Mouse (Mus musculus) intestine, embryonic 14.5 days (tissue): ENCODE data around the gene Atrnl1. TPM values are rescaled to one million over a fixed set of nuclear protein-coding genes. Genes with fewer than 3 reads are reported as not detected.

Experiments used
- ATAC-seq: fragments of 200-750 bp; cut with Nextera tagmentation; replicated peaks from 2 replicates; pipeline ENCODE4 v1.8.0; 2017; ENCODE audit warnings: low read depth, moderate number of reproducible peaks, moderate TSS enrichment, moderate library complexity; ENCODE audit not compliant: low FRiP score, low TSS enrichment
- DNase-seq: peaks from one replicate; pipeline ENCODE4 v3.0.0-alpha.2; 2018; ENCODE audit warnings: low spot score
- H3K27ac ChIP-seq: fragments of 300-500 bp; sonication (generic); 2 replicates; pipeline ENCODE4 v1.5.1; 2014; ENCODE audit warnings: low read depth, mild to moderate bottlenecking, control low read depth
- H3K27me3 ChIP-seq: fragments of 300-500 bp; sonication (generic); replicated peaks from 2 replicates; pipeline ENCODE4 v1.6.1; 2014; ENCODE audit warnings: low read length, control low read depth; ENCODE audit not compliant: control insufficient read depth, insufficient read depth
- H3K36me3 ChIP-seq: fragments of 300-500 bp; sonication (generic); 2 replicates; pipeline ENCODE4 v1.6.1; 2014; ENCODE audit warnings: low read length, control low read depth; ENCODE audit not compliant: control insufficient read depth, insufficient read depth
- H3K4me1 ChIP-seq: fragments of 300-500 bp; sonication (generic); replicated peaks from 2 replicates; pipeline ENCODE4 v1.6.1; 2014; ENCODE audit warnings: low read length, control low read depth, mixed read lengths; ENCODE audit not compliant: control insufficient read depth, insufficient read depth
- H3K4me2 ChIP-seq: fragments of 300-500 bp; sonication (generic); 2 replicates; pipeline ENCODE4 v1.6.1; 2014; ENCODE audit warnings: low read length
- H3K4me3 ChIP-seq: fragments of 300-500 bp; sonication (generic); 2 replicates; pipeline ENCODE4 v1.5.1; 2014; ENCODE audit warnings: low read depth, low read length, control low read depth, mixed read lengths
- H3K9ac ChIP-seq: fragments of 300-500 bp; sonication (generic); 2 replicates; pipeline ENCODE4 v1.6.1; 2014; ENCODE audit warnings: mild to moderate bottlenecking, low read length
- H3K9me3 ChIP-seq: fragments of 300-500 bp; sonication (generic); 2 replicates; pipeline ENCODE4 v1.6.1; 2016; ENCODE audit warnings: low read length, control low read depth; ENCODE audit not compliant: control insufficient read depth
- WGBS: fragments of 180-500 bp; shearing (Covaris S2); extraction: QIAGEN DNeasy Blood & Tissue Kit; methylation state at CpG from one replicate; pipeline ENCODE4 v1.1.7; 2014; 5-methylcytosine and 5-hydroxymethylcytosine counted together
- polyA plus RNA-seq: library from polyadenylated mRNA; unstranded; fragments of >200 nt; fragmentation: Nextera tagmentation; extraction: Ambion mirVana; gene quantifications from 2 replicates; pipeline ENCODE4 v1.2.1, GENCODE M21; 2014

The Atrnl1 gene
- polyA plus RNA-seq, 1 experiment from 2014 or later: 7.4 TPM

DNA sequence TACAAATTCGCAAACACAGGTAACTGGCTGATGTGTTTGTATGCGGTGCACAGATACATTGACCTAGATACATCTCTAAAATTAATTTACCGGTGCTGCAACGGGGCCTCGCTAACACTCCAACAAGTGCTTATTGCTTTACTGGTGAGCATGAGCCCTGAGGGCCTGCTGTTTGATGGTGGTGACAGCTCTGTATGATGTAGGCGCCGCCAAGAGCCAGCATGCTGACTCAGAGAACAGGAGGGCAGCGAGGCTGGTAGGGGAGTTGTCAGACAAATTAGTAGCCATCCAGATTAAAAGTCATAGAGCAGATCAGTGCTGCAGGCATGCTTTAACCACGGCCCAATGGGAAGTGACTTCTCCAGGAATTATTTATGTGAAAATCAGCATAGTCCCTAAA, 534.7 kb downstream of the Atrnl1 start:
- ATAC-seq (no peak), DNase-seq (no peak)
- Histone ChIP-seq H3K27ac (no peak overlapping the region), H3K9ac (no peak overlapping the region), H3K4me2 (no peak overlapping the region), H3K27me3 (no peaks in the 10 kb centered on the region), H3K36me3 (no peaks in the 10 kb centered on the region), H3K4me3 (no peak overlapping the region), H3K4me1 (no peaks in the 10 kb centered on the region; the same call in 1 of the 2 replicates), H3K9me3 (no peaks in the 10 kb centered on the region)
- 76% methylated on average over 9 of the region's 9 CpGs for WGBS

DNA sequence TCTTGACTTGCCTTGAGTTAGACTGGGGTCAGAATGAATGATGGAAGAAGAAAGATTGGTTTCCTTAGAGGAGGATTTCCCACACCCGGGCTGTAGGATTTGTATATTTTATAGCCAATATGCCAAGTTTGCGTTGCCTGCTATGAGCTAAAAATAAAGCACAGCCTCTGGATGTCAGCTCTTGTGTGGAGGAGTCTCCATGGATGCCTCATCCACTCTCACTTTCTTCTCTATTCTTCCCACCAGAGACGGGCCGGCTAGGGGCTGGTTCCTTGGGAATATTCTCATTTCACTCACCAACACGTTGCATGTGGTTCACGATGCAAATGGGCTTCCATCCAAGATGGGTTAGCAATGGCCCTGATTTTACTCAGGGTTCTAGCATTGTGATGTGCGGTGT, 540.4 kb downstream of the Atrnl1 start:
- no peak overlapping the region for H3K4me3 ChIP-seq
- H3K27ac ChIP-seq: no peak overlapping the region
- ATAC-seq: no peak
- no peak for DNase-seq
- no peaks in the 10 kb centered on the region for H3K36me3 ChIP-seq
- 77% methylated on average over 7 of the region's 7 CpGs for WGBS
- no peaks in the 10 kb centered on the region for H3K4me1 ChIP-seq
- no peak overlapping the region for H3K9ac ChIP-seq
- H3K27me3 ChIP-seq: no peaks in the 10 kb centered on the region
- H3K4me2 ChIP-seq: no peak overlapping the region
- no peaks in the 10 kb centered on the region for H3K9me3 ChIP-seq

DNA sequence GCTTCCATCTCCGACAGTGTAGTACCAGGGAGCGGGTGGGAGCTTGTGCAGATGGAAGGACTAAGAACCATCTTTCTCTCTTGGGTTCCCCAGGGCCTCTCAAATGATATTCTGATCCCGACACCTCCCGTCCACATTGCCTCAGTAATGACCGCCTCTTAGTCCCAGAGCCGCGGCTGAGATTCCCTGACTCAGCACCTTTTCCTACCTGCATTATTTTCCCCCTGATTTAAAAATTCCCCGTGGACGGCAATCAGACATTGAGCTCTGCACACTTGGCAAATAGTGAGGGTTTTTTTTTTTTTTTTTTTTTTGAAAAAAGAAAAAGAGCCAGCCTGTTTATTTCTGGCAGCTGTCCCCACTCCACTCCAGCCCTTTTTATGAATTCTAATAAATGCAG, 550.7 kb downstream of the Atrnl1 start:
- Histone ChIP-seq H3K9ac (no peak overlapping the region), H3K4me1 (peaks cover 10% of the 10 kb centered on the region), H3K4me2 (no peak overlapping the region), H3K27ac (no peak overlapping the region), H3K9me3 (no peaks in the 10 kb centered on the region), H3K27me3 (no peaks in the 10 kb centered on the region), H3K4me3 (no peak overlapping the region), H3K36me3 (no peaks in the 10 kb centered on the region)
- ATAC-seq (no peak), DNase-seq (no peak)
- WGBS: 82% methylated on average over 9 of the region's 9 CpGs

DNA sequence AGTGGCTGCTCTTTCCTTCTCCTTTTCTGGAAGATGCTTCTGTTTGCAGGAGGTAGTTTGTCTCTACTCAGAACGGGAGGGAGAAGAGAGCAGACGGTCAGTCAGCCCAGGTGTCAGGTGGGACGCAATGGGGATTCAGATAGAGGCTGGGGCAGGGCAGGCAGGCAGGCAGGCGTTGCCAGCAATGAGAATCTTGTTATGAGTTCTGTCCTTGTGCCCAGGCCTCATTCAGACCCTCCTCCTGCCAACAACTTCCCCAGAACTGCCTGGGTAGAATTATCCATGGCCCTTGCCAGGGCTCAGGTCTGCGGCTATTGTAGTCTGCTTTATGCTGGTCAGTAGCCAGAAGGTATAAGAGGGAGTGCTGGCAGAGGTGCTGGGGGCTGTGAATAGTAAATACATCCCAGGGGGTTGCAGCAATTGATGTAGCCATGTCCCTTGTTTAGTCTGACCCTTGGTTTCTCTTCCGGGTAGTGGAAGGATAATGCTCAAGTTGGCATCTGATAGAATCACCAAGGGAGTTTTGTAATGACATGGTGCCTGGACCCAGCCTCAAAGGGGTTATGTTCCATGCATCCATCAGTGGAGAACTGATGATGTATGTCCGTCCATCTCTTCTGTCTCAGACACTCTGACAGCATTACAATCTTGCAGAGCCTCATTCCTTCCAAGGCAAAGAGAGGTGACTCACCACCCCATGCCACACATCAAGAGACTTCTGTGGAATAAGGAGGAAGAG, 554.2 kb downstream of the Atrnl1 start:
- ATAC-seq: no peak
- no peak overlapping the region for H3K27ac ChIP-seq

DNA sequence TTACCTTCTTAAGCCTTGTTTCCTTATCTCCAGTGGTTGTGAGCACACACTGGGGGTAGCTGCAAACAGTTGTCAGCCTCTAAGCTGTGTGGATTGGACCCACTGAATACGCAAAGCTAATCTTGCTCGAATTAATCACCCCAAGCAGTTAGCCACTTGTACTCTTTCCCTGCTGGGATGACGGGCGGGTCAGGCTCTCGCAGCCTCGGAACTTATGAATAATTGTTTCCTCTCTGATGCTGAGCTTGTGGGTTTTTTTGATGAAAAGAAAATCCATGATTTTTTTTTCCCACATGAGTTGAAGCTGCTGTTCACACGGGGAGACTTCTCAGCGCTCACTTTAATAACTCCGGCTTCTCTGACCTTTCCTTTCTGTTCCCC, 554.8 kb downstream of the Atrnl1 start:
- DNase-seq (no peak), ATAC-seq (no peak)
- Histone ChIP-seq H3K27ac (no peak overlapping the region), H3K9ac (no peak overlapping the region), H3K4me3 (no peak overlapping the region), H3K4me2 (peak overlapping the region; percentile 8; the same call in 1 of the 2 replicates), H3K9me3 (no peaks in the 10 kb centered on the region), H3K4me1 (peaks cover 10% of the 10 kb centered on the region), H3K27me3 (no peaks in the 10 kb centered on the region), H3K36me3 (no peaks in the 10 kb centered on the region)
- 28% methylated on average over 9 of the region's 9 CpGs for WGBS

More for the DNA sequence above, 554.2 kb downstream of the Atrnl1 start:
- no peaks in the 10 kb centered on the region for H3K36me3 ChIP-seq
- no peak for DNase-seq
- H3K4me3 ChIP-seq: no peak overlapping the region
- no peaks in the 10 kb centered on the region for H3K9me3 ChIP-seq
- no peak overlapping the region for H3K4me2 ChIP-seq
- peaks cover 10% of the 10 kb centered on the region for H3K4me1 ChIP-seq
- WGBS: 71% methylated on average over 7 of the region's 7 CpGs
- no peaks in the 10 kb centered on the region for H3K27me3 ChIP-seq
- no peak overlapping the region for H3K9ac ChIP-seq

DNA sequence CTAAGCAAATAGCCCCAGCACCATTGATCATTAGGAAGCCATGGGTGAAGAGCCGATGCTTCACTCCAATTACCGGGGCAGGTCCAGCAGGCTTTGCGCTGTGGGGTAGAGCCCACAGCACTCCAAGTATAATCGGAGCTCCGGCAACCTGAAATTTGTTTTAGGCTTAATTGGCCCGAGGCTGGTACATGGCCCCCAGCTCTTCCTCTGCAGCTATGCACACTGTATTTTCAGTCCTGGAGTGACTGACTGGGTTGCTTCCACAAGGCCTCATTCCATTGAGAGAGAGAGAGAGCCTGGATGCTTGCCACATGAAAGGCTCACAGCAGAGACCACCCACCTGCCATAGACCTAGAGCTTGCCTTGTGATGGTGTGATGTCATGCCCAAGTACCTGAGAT, 555.3 kb downstream of the Atrnl1 start:
- no peaks in the 10 kb centered on the region for H3K9me3 ChIP-seq
- H3K4me3 ChIP-seq: no peak overlapping the region
- no peaks in the 10 kb centered on the region for H3K36me3 ChIP-seq
- 55% methylated on average over 6 of the region's 6 CpGs for WGBS
- H3K9ac ChIP-seq: no peak overlapping the region
- H3K4me2 ChIP-seq: peak overlapping the region; percentile 8; the same call in 1 of the 2 replicates
- no peaks in the 10 kb centered on the region for H3K27me3 ChIP-seq
- DNase-seq: no peak
- no peak overlapping the region for H3K27ac ChIP-seq
- ATAC-seq: no peak
- H3K4me1 ChIP-seq: peaks cover 10% of the 10 kb centered on the region

DNA sequence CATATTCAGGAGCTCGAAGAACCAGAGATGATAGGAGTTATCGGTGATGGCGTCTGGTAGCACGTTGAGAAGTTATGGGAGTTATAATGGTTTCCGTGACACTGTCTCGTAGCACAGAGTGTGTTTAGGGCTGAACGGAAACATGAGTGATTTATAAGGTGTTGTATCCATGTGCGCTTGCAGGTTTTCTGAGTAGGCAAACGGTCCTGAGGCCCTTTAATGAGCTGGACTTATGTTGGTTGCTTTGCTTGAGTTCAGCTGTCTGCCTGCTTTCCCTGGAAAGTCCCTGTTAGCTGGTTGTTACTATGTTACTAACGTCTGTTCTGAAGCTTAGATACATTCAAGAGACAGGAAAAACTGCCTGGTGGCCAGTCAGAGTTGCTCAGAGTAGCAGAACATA, 567.6 kb downstream of the Atrnl1 start:
- no peaks in the 10 kb centered on the region for H3K9me3 ChIP-seq
- WGBS: 53% methylated on average over 10 of the region's 10 CpGs
- ATAC-seq: no peak
- H3K27me3 ChIP-seq: no peaks in the 10 kb centered on the region
- no peak overlapping the region for H3K27ac ChIP-seq
- H3K4me3 ChIP-seq: no peak overlapping the region
- no peaks in the 10 kb centered on the region for H3K36me3 ChIP-seq
- no peak overlapping the region for H3K9ac ChIP-seq
- H3K4me2 ChIP-seq: no peak overlapping the region
- H3K4me1 ChIP-seq: 0 out of 2 replicates have a peak, but pooled peaks cover 6% of the 10 kb centered on the region
- DNase-seq: no peak

DNA sequence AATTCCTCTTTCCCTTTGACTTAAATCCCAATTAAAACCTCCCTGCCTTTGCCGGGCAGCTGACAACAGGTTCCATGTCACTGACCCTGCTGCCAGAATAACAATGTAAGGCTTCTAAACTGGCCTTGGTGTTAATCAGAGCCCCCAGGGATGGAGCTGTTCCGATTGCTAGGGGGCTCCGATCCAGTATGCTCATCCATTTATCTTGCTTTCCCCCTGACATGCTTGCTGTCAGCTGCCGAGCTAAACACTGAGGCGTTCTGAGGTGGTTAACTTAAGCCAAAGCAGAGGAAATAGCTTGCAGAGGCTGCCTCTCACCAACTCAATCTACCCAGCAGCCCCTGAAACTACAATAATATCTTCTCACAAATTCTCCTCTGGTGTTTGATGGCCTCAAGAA, 569.9 kb downstream of the Atrnl1 start:
- WGBS: 13% methylated on average over 5 of the region's 5 CpGs
- H3K4me2 ChIP-seq: no peak overlapping the region

More for the DNA sequence above, 569.9 kb downstream of the Atrnl1 start:
- H3K36me3 ChIP-seq: no peaks in the 10 kb centered on the region
- H3K27me3 ChIP-seq: no peaks in the 10 kb centered on the region
- H3K4me3 ChIP-seq: no peak overlapping the region
- ATAC-seq (no peak), DNase-seq (no peak)
- H3K27ac ChIP-seq: no peak overlapping the region
- H3K4me1 ChIP-seq: 0 out of 2 replicates have a peak, but pooled peaks cover 6% of the 10 kb centered on the region
- H3K9ac ChIP-seq: no peak overlapping the region
- H3K9me3 ChIP-seq: no peaks in the 10 kb centered on the region
